Mouse (Mus musculus) neural tube, embryonic 14.5 days (tissue): ENCODE results near the gene Tbc1d10a. TPM values are rescaled to one million over a fixed set of nuclear protein-coding genes. Genes with fewer than 3 reads are reported as not detected.

Experiments
- ATAC-seq: fragments of 200-750 bp; cut with Nextera tagmentation; 2 replicates; pipeline ENCODE4 v1.8.0; 2017; ENCODE audit warnings: low read depth, mild to moderate bottlenecking, moderate TSS enrichment, moderate library complexity
- H3K27ac ChIP-seq: fragments of 300-500 bp; sonication (generic); 2 replicates; pipeline ENCODE4 v1.5.1; 2014; ENCODE audit warnings: low read depth, mild to moderate bottlenecking, control low read depth, low read length, moderate library complexity, mixed read lengths
- H3K27me3 ChIP-seq: fragments of 300-500 bp; sonication (generic); 2 replicates; pipeline ENCODE4 v1.6.1; 2014; ENCODE audit warnings: low read length; ENCODE audit not compliant: control insufficient read depth, insufficient read depth
- H3K36me3 ChIP-seq: fragments of 300-500 bp; sonication (generic); 2 replicates; pipeline ENCODE4 v1.6.1; 2014; ENCODE audit warnings: low read length, mixed read lengths; ENCODE audit not compliant: control insufficient read depth, insufficient read depth
- H3K4me1 ChIP-seq: fragments of 300-500 bp; sonication (generic); 2 replicates; pipeline ENCODE4 v1.6.1; 2014; ENCODE audit warnings: low read length; ENCODE audit not compliant: control insufficient read depth, insufficient read depth
- H3K4me2 ChIP-seq: fragments of 300-500 bp; sonication (generic); 2 replicates; pipeline ENCODE4 v1.6.1; 2014; ENCODE audit warnings: mild to moderate bottlenecking, low read depth, low read length, control low read depth
- H3K4me3 ChIP-seq: fragments of 300-500 bp; sonication (generic); 2 replicates; pipeline ENCODE4 v1.5.1; 2014; ENCODE audit warnings: low read depth, low read length, control low read depth, mixed read lengths
- H3K9ac ChIP-seq: fragments of 300-500 bp; sonication (generic); replicated peaks from 2 replicates; pipeline ENCODE4 v1.6.1; 2014; ENCODE audit warnings: low read depth, mild to moderate bottlenecking, control low read depth, low read length, mixed read lengths
- H3K9me3 ChIP-seq: fragments of 300-500 bp; sonication (generic); 2 replicates; pipeline ENCODE4 v1.6.1; 2016; ENCODE audit warnings: low read length; ENCODE audit not compliant: control insufficient read depth
- WGBS: fragments of 180-500 bp; shearing (Covaris S2); extraction: QIAGEN DNeasy Blood & Tissue Kit; methylation state at CpG from one replicate; pipeline ENCODE4 v1.1.7; 2014; 5-methylcytosine and 5-hydroxymethylcytosine counted together
- polyA plus RNA-seq: library from polyadenylated mRNA; unstranded; fragments of >200 nt; fragmentation: Nextera tagmentation; extraction: Ambion mirVana; gene quantifications from 2 replicates; pipeline ENCODE4 v1.2.1, GENCODE M21; 2014

The Tbc1d10a gene
- polyA plus RNA-seq, 1 experiment from 2014 or later: 19.8 TPM

DNA sequence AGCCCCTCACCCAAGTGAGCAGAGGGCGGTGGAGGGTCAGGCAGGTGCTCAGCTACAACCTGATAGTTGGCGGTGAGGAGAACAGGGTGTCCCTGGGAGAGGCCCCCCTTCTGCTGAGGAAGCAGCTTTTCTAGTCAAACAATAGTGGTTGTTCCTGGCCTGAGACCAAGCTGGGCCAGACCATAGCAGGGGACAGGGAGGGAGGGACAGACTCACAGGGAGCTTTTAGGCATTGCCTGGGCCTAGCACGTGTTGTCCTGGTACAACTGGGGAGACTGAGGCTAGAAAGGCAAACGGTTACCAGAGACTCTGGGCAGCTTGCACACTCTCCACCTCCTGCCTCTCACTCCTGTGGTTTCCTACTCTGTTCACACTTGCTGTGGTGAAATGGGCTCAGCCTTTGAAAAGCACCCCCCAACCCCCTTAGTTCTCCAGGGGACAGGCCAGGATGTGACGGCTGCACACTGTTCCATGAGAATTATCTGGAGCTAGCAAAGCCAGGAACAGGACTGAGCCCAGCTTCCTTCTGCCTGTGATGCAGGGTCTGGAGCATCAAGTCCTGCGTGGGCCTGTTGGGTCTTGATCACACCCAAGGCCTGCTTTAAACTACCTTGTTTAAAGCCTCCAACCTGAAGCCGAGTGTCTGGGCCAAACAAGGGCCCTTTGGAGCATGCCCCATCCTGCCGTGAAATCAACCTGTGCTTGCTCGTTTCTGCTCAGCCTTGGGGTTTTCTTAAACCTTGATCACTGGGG lies 29.8 kb downstream of the Tbc1d10a start:
- Histone ChIP-seq H3K36me3 (peaks cover 16% of the 10 kb centered on the region), H3K4me3 (no peak overlapping the region), H3K9me3 (no peaks in the 10 kb centered on the region), H3K4me2 (no peak overlapping the region), H3K27me3 (peaks cover 13% of the 10 kb centered on the region; the same call in 1 of the 2 replicates), H3K27ac (no peak overlapping the region), H3K9ac (no peak overlapping the region), H3K4me1 (peaks cover 3% of the 10 kb centered on the region; the same call in 1 of the 2 replicates)
- 84% methylated on average over 9 of the region's 9 CpGs for WGBS
- no peak for ATAC-seq

DNA sequence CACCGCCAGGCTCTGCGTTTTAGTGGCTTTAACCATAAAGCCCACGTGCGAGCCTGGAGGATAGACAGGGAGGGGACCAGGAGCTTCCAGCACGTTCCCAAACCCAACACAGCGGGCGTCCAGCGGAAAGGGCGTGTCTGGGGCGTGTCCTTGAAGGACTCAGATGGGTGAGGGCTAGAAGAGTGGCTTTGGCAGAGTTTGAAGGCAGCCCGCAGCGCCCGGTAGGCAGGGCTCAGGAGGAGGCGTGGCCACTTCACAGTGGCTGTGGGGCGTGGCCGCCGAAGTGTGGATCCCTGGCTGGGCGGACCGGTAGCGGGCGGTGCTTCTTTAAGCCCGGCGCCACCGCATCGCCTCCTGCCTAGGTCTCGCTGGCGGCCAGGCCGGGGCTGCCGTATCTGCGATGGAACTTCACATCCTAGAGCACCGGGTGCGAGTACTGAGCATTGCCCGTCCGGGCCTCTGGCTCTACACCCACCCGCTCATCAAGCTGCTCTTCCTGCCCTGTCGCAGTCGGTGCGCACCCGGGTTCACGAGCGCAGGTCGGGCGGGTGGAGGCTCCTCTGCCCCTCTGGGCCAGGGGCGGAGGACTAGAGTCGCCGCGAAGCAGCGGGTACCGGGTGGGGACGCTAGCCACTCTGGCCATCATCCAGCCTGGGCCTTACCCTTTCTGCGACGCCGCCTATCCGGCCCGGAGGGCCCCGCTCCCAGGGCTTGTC lies 31.5 kb downstream of the Tbc1d10a start, which contains the start of gene Castor1:
Gene Castor1 (plus strand): TSS at position 312 of the 716 bp plus-strand sequence.
- Histone ChIP-seq H3K27me3 (peaks cover 13% of the 10 kb centered on the region; the same call in 1 of the 2 replicates), H3K36me3 (peaks cover 12% of the 10 kb centered on the region), H3K4me1 (peaks cover 3% of the 10 kb centered on the region; the same call in 1 of the 2 replicates), H3K4me2 (peak within 1 kb of the TSS; percentile 62), H3K9ac (peak within 1 kb of the TSS; percentile 48), H3K4me3 (peak within 1 kb of the TSS; percentile 36), H3K9me3 (no peaks in the 10 kb centered on the region), H3K27ac (no peak within 1 kb of the TSS)
- ATAC-seq: peak; percentile 62; the same call in 1 of the 2 replicates
- WGBS: 2% methylated on average over 56 of the region's 56 CpGs

DNA sequence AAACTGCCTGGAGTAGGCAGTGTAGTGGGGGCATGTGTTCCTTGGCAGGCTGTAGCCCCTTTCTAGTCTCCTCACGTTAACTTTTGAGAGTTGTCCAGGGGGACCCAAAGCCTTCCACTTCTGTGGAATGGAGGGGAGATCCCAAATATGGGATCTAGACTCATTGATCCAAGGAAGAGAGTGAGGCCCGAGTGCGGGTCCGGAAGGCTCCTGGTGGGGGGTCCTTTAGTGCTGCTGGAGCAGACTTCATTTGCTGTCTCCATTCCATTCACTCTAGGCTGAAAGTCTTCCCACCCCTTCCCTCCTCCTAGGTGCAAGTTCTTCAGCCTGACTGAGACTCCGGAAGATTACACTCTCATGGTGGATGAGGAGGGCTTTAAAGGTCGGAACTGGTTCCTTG lies 32.0 kb downstream of the Tbc1d10a start:
- H3K36me3 ChIP-seq: peaks cover 7% of the 10 kb centered on the region; the same call in 1 of the 2 replicates
- no peaks in the 10 kb centered on the region for H3K9me3 ChIP-seq
- peak overlapping the region; percentile 36 for H3K4me3 ChIP-seq
- WGBS: 4% methylated on average over 6 of the region's 6 CpGs
- H3K4me1 ChIP-seq: peaks cover 3% of the 10 kb centered on the region; the same call in 1 of the 2 replicates
- H3K27me3 ChIP-seq: peaks cover 13% of the 10 kb centered on the region; the same call in 1 of the 2 replicates
- H3K27ac ChIP-seq: no peak overlapping the region
- peak overlapping the region; percentile 62 for H3K4me2 ChIP-seq
- peak overlapping the region; percentile 48; the same call in 1 of the 2 replicates for H3K9ac ChIP-seq
- no peak for ATAC-seq

DNA sequence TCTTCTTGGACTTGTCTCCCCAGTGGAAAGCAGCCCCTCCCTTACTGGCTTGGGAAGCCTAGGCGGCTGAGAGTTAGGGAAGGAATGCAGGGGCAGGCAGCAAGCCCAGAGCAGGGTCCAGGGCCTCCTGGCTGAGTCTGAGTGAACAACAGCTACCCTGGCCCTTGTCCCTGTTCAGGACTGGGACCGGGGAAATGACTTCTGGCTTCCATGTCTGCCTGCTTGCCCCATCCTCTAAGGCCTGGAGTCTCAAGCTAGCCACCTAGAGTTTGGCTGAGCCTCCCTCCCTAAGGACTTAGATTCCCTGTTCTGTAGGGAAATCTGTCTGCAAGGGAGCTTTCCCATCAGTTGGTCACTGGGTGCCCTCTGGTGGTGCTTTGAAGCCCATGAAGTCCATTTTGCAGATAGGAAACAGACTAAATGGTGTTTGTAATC lies 32.7 kb downstream of the Tbc1d10a start:
- no peak for ATAC-seq
- H3K9me3 ChIP-seq: no peaks in the 10 kb centered on the region
- peaks cover 6% of the 10 kb centered on the region; the same call in 1 of the 2 replicates for H3K36me3 ChIP-seq
- WGBS: 20% methylated on average over 2 of the region's 2 CpGs
- no peak overlapping the region for H3K27ac ChIP-seq
- H3K4me2 ChIP-seq: no peak overlapping the region
- H3K9ac ChIP-seq: no peak overlapping the region
- H3K4me3 ChIP-seq: no peak overlapping the region
- H3K4me1 ChIP-seq: peaks cover 3% of the 10 kb centered on the region; the same call in 1 of the 2 replicates
- H3K27me3 ChIP-seq: peaks cover 13% of the 10 kb centered on the region; the same call in 1 of the 2 replicates

DNA sequence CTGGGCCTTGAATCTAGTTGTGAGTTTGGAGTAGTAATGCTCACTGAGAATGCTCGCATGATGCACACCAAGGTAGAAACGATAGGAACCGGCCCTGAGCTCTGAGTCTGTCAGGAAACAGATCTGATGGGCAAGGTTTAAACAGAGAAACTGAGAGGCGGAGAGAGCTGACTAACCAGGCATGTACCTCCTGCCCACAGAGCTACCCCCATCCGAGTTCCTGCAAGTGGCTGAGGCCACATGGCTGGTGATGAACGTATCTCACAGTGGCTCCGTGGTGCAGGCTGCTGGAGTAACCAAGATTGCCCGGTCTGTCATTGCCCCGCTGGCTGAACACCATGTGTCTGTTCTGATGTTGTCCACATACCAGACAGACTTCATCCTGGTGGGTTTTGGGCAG lies 33.3 kb downstream of the Tbc1d10a start:
- no peak for ATAC-seq
- Histone ChIP-seq H3K9ac (no peak overlapping the region), H3K36me3 (peaks cover 4% of the 10 kb centered on the region; the same call in 1 of the 2 replicates), H3K27ac (no peak overlapping the region), H3K9me3 (no peaks in the 10 kb centered on the region), H3K4me3 (no peak overlapping the region), H3K4me2 (no peak overlapping the region), H3K4me1 (peaks cover 3% of the 10 kb centered on the region; the same call in 1 of the 2 replicates), H3K27me3 (peaks cover 13% of the 10 kb centered on the region; the same call in 1 of the 2 replicates)
- WGBS: 67% methylated on average over 9 of the region's 9 CpGs

DNA sequence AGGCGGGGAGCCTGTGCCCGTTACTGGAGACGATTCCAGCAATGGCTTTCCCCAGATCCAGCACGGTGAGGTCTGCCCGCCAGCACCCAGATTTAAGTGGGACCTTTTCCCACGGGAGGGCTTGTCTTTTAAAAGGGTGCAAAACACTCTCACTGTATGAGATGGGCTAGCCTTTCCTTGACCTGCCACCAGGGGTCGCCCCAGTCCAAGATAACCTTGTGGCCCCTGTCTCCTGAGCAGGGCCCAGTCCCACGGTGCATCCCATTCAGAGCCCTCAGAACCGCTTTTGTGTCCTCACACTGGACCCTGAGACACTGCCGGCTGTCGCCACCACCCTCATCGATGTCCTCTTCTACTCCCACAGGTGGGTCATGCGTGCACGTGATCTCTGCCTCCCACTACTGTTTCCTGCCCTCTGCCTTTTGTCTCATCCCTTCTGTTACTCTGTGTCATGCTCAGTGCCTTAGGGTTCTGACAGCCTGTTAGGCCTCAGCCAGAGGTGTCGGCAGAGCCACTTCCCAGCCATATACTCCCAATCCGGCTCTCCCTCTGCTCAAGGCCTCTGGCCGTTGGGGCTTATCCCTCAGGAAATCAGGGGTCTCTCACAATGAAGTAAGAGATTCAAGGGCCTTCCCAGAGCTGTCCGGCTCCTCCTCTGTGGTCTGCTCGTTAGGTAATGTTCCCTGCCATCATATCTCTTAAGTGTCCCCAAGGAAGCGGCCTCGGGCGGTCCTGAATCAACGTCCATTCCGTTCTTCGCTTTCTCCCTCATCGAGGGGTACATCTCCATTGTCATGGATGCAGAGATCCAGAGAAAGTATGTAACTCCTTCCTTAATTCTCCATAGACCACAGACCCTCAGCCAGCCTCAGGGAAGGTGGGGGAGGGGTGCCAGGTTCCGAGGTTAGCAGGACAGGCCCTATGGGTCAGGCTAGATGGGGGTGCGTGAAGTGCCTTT lies 34.1 kb downstream of the Tbc1d10a start:
- Histone ChIP-seq H3K4me2 (no peak overlapping the region), H3K27me3 (peaks cover 13% of the 10 kb centered on the region; the same call in 1 of the 2 replicates), H3K27ac (no peak overlapping the region), H3K9ac (no peak overlapping the region), H3K9me3 (no peaks in the 10 kb centered on the region), H3K4me1 (peaks cover 3% of the 10 kb centered on the region; the same call in 1 of the 2 replicates), H3K4me3 (no peak overlapping the region), H3K36me3 (no peaks in the 10 kb centered on the region)
- WGBS: 49% methylated on average over 28 of the region's 28 CpGs
- ATAC-seq: peak; percentile 15; the same call in 1 of the 2 replicates

DNA sequence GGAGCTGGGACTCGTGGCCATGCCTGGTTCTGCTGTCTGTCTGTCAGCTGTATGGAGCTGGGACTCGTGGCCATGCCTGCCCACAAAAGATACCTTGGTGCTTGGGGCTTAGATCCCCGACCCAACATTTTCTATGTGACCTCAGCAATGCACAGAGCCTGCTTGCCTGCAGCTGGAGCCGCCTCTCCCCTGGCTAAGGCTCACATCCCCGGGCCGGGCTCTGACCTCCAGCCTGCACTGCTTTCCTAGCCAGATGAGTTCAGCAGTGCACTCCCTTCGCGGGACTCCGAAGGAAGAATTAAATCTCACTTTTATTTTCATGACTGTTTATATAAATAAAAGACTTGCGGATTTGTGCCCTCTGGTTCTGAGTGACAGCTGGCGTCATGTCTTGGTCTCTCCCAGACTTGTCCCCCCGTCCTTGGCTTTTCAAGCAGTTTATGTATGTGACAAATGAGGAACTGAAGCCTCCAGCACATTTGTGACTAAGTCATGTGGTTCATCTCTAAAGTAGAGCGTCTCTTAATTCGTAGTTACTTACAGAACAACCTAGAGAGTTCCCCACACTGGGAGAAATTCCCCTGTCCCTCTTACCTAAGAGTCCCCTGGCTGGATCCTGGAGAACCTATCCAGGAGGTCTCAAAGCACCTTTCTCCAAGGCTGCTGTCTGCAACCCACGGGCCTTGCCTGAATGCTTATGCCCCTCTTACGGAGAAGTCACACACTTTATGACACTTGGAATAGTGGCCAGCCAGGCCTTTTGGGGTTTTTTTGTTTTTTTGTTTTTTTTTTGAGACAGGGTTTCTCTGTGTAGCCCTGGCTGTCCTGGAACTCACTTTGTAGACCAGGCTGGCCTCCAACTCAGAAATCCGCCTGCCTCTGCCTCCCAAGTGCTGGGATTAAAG lies 35.7 kb downstream of the Tbc1d10a start:
- Histone ChIP-seq H3K4me1 (peaks cover 3% of the 10 kb centered on the region; the same call in 1 of the 2 replicates), H3K36me3 (no peaks in the 10 kb centered on the region), H3K27ac (no peak overlapping the region), H3K9me3 (no peaks in the 10 kb centered on the region), H3K9ac (no peak overlapping the region), H3K27me3 (peaks cover 13% of the 10 kb centered on the region; the same call in 1 of the 2 replicates), H3K4me2 (no peak overlapping the region), H3K4me3 (no peak overlapping the region)
- no peak for ATAC-seq
- 85% methylated on average over 17 of the region's 17 CpGs for WGBS
